Mouse (Mus musculus) lung, embryonic 16.5 days (tissue): ENCODE data around the gene Bglap2. TPM values are rescaled to one million over a fixed set of nuclear protein-coding genes. Genes with fewer than 3 reads are reported as not detected.
"Not testable (repeated sequence)": the region's sequence is repeated elsewhere in the genome, so short reads cannot be mapped to it uniquely, and the experiment has no call there.

ENCODE experiments used
- ATAC-seq: fragments of 200-750 bp; cut with Nextera tagmentation; 2 replicates; pipeline ENCODE4 v1.8.0; 2017; ENCODE audit warnings: low read depth, mild to moderate bottlenecking, moderate library complexity
- H3K27ac ChIP-seq: fragments of 300-500 bp; sonication (generic); 2 replicates; pipeline ENCODE4 v1.5.1; 2014; ENCODE audit warnings: mild to moderate bottlenecking, control low read depth, low read length
- H3K27me3 ChIP-seq: fragments of 300-500 bp; sonication (generic); 2 replicates; pipeline ENCODE4 v1.6.1; 2014; ENCODE audit warnings: low read depth, low read length, mixed read lengths; ENCODE audit not compliant: control insufficient read depth, insufficient read depth
- H3K36me3 ChIP-seq: fragments of 300-500 bp; sonication (generic); 2 replicates; pipeline ENCODE4 v1.6.1; 2014; ENCODE audit warnings: low read length; ENCODE audit not compliant: control insufficient read depth, insufficient read depth
- H3K4me1 ChIP-seq: fragments of 300-500 bp; sonication (generic); replicated peaks from 2 replicates; pipeline ENCODE4 v1.6.1; 2014; ENCODE audit warnings: low read length, mixed read lengths; ENCODE audit not compliant: control insufficient read depth, insufficient read depth
- H3K4me2 ChIP-seq: fragments of 300-500 bp; sonication (generic); 2 replicates; pipeline ENCODE4 v1.6.1; 2014; ENCODE audit warnings: low read depth, low read length, control low read depth
- H3K4me3 ChIP-seq: fragments of 300-500 bp; sonication (generic); 2 replicates; pipeline ENCODE4 v1.5.1; 2014; ENCODE audit warnings: mild to moderate bottlenecking, low read length, control low read depth
- H3K9ac ChIP-seq: fragments of 300-500 bp; sonication (generic); 2 replicates; pipeline ENCODE4 v1.6.1; 2014; ENCODE audit warnings: low read length, control low read depth
- H3K9me3 ChIP-seq: fragments of 300-500 bp; sonication (generic); 2 replicates; pipeline ENCODE4 v1.6.1; 2016; ENCODE audit warnings: low read length; ENCODE audit not compliant: control insufficient read depth
- WGBS: fragments of 180-500 bp; shearing (Covaris S2); extraction: QIAGEN DNeasy Blood & Tissue Kit; methylation state at CpG from one replicate; pipeline ENCODE4 v1.1.7; 2014; 5-methylcytosine and 5-hydroxymethylcytosine counted together
- polyA plus RNA-seq: library from polyadenylated mRNA; unstranded; fragments of >200 nt; fragmentation: Nextera tagmentation; extraction: Ambion mirVana; gene quantifications from 2 replicates; pipeline ENCODE4 v1.2.1, GENCODE M21; 2015

Bglap2 gene
- polyA plus RNA-seq, 1 experiment from 2014 or later, result 0.43 TPM

DNA sequence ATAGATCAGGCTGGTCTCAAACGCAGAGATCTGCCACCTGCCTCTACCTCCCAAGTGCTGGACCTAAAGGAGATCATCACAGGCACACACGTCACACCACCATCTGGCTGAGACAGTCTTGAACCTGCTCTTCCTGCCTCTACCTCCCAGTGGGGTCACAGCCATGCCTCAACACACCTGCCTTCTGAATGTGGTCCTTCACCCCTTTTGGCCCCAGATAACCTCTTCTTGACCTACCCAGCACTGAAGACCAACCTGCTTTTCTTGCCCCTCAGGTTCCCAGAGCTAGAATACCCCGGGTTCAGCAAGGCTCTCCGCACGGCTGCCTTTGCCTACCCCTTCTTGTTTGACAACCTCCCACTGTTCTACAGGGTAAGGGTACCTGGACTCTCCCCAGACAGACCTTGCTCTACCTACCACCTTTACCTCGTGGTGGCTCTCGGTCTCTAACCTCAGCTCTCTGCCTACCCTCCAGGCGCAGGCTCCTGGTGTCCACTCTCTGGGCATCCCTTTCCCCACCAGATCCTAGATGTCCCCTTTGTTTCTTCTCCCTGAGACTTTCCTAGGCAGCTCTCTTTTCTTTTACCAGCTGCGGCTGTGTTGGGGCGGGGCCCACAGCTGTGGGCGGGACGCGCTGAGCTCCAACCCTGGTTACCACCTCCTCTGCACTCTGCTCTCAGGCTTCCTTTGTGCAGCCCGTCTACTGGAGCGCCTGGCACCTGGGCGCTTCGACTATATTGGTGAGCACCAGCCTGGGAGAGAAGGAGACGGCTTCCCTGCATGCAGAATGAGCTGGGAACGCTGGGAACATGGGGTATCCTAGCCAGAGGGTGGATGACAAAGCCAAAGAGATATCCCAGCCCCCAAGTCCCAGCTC is 2.5 kb downstream of the Bglap2 start:
- ATAC-seq, result peak; percentile 94
- not testable (repeated sequence) for H3K27me3 ChIP-seq, H3K36me3 ChIP-seq, H3K9me3 ChIP-seq, H3K9ac ChIP-seq, H3K4me1 ChIP-seq, H3K27ac ChIP-seq
- peak overlapping the region; percentile 24; the same call in 1 of the 2 replicates for H3K4me3 ChIP-seq
- 11% methylated on average over 16 of the region's 19 CpGs for WGBS
- H3K4me2 ChIP-seq, result peak overlapping the region; percentile 46

- H3K4me2 ChIP-seq, H3K27ac ChIP-seq, H3K4me1 ChIP-seq, ATAC-seq, H3K4me3 ChIP-seq, H3K9me3 ChIP-seq, H3K27me3 ChIP-seq, H3K9ac ChIP-seq, H3K36me3 ChIP-seq: not testable (repeated sequence)
- 90% methylated on average over 9 of the region's 9 CpGs for WGBS
Observed at GRCm38 (mm10) chr3:88372643-88373042, 5.9 kb downstream of the Bglap2 start, which contains the start of gene Bglap3. Gene Bglap3, minus strand, starts transcription at chr3:88372743.

DNA sequence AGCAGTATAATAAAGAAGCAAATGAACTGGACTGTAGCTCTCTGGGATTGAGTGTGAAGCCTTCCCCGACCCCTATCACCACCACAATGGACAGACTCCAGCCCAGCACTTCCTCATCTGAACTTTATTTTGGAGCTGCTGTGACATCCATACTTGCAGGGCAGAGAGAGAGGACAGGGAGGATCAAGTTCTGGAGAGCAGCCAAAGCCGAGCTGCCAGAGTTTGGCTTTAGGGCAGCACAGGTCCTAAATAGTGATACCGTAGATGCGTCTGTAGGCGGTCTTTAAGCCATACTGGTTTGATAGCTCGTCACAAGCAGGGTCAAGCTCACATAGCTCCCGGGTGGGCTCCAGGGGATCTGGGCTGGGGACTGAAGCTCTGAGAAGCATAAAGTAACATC is 10.0 kb downstream of the Bglap2 start:
- not testable (repeated sequence) for H3K9me3 ChIP-seq, H3K27me3 ChIP-seq, H3K36me3 ChIP-seq, H3K4me3 ChIP-seq, H3K27ac ChIP-seq, H3K4me2 ChIP-seq, ATAC-seq, H3K9ac ChIP-seq
- H3K4me1 ChIP-seq, result peaks cover 13% of the 10 kb centered on the region
- 72% methylated on average over 7 of the region's 7 CpGs for WGBS

DNA sequence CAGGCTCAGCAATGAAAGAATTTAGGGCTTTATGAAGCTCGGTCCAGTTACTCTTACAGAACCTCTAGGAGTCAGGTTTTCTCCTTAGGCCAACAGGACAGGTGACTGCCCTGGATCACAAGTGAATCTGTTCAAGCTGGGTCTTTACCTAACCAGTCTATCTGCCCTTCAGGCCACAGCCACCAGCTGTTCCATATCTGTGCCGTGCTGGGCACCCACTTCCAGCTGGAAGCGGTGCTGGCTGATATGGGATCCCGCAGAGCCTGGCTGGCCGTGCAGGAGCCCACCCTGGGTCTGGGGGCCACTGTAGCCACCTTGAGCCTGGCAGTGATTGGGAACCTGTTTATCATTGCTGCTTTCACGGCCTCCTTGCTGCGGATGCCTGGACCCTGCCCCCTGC is 11.0 kb downstream of the Bglap2 start:
- 51% methylated on average over 3 of the region's 7 CpGs for WGBS
- H3K4me2 ChIP-seq, H3K27ac ChIP-seq, H3K9me3 ChIP-seq, ATAC-seq, H3K4me3 ChIP-seq, H3K27me3 ChIP-seq, H3K36me3 ChIP-seq, H3K9ac ChIP-seq: not testable (repeated sequence)
- H3K4me1 ChIP-seq, result peaks cover 13% of the 10 kb centered on the region

GRCm38 (mm10) chr3:88366830-88367428 is 11.6 kb downstream of the Bglap2 start:
- H3K4me1 ChIP-seq, result peaks cover 13% of the 10 kb centered on the region
- H3K27ac ChIP-seq, H3K9me3 ChIP-seq, H3K36me3 ChIP-seq, H3K4me3 ChIP-seq, H3K27me3 ChIP-seq, H3K9ac ChIP-seq: not testable (repeated sequence)
- WGBS, result 4% methylated on average over 16 of the region's 22 CpGs
- peak overlapping the region; percentile 38 for H3K4me2 ChIP-seq
- peak; percentile 71 for ATAC-seq

DNA sequence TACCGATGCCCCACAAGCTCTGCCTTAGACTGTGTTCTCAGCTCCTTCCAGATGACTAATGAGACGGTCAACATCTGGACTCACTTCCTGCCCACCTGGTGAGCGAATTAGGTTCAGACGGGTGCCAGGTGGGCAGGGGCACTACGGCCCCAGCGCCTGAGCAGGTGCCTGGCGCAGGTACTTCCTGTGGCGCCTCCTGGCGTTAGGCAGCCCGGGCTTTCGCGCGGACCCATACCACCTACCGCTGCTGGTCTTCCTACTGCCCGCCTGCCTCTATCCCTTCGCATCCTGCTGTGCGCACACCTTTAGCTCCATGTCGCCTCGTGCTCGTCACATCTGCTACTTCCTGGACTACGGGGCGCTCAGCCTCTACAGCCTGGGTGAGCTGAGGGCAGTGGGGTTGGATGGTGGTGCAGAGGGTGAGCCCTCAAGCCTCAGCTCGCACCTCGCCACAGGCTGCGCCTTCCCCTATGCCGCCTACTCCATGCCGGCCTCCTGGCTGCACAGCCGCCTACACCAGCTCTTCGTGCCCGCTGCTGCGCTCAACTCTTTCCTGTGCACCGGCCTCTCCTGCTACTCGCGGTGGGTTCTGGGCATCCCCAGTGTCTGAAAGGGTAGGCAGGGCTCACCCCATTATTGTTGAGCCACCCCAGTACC is 12.7 kb downstream of the Bglap2 start:
- no peaks in the 10 kb centered on the region for H3K9me3 ChIP-seq
- H3K27ac ChIP-seq, result no peak overlapping the region
- WGBS, result 40% methylated on average over 34 of the region's 34 CpGs
- peaks cover 14% of the 10 kb centered on the region for H3K36me3 ChIP-seq
- H3K9ac ChIP-seq, result no peak overlapping the region
- H3K4me1 ChIP-seq, result peaks cover 13% of the 10 kb centered on the region
- no peak overlapping the region for H3K4me2 ChIP-seq
- no peak for ATAC-seq
- no peak overlapping the region for H3K4me3 ChIP-seq
- H3K27me3 ChIP-seq, result peaks cover 8% of the 10 kb centered on the region

GRCm38 (mm10) chr3:88364337-88364736 is 14.2 kb downstream of the Bglap2 start, which contains the start of gene Paqr6:
Gene Paqr6, plus strand, starts transcription at chr3:88364584.
- H3K27ac ChIP-seq, result 0 out of 2 replicates have a peak within 1 kb of the TSS, but pooled peaks have one; percentile 37
- ATAC-seq, result peak; percentile 79
- peak within 1 kb of the TSS; percentile 58 for H3K4me2 ChIP-seq
- under 1% methylated on average over 13 of the region's 16 CpGs for WGBS
- peaks cover 13% of the 10 kb centered on the region for H3K4me1 ChIP-seq
- peak within 1 kb of the TSS; percentile 42 for H3K4me3 ChIP-seq
- peak within 1 kb of the TSS; percentile 34 for H3K9ac ChIP-seq
- peaks cover 8% of the 10 kb centered on the region for H3K27me3 ChIP-seq
- peaks cover 25% of the 10 kb centered on the region for H3K36me3 ChIP-seq
- no peaks in the 10 kb centered on the region for H3K9me3 ChIP-seq

DNA sequence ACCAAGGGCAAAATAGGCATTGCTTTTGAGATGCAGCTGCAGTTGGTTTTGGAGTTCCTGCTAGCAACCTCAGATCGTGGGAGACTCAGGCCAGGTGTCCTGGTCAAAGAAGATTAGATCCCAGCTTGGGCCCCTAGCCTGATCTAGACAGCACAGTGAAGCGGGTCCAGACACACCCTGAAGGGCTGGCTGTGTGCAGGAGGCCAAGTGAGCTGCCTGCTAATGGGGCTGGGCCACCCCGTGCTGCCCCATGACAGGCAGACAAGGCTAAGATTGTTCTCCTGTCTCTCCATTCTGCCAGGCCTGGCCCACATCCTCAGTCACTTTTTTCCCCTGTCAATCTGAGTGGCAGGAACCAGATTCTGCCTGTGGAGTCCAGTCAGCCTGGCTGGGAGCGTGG is 14.8 kb downstream of the Bglap2 start:
- peaks cover 30% of the 10 kb centered on the region for H3K36me3 ChIP-seq
- 48% methylated on average over 4 of the region's 4 CpGs for WGBS
- no peak overlapping the region for H3K4me2 ChIP-seq
- no peaks in the 10 kb centered on the region for H3K9me3 ChIP-seq
- no peak overlapping the region for H3K4me3 ChIP-seq
- 0 out of 2 replicates have a peak overlapping the region, but pooled peaks have one; percentile 37 for H3K27ac ChIP-seq
- peaks cover 8% of the 10 kb centered on the region for H3K27me3 ChIP-seq
- peak; percentile 4; the same call in 1 of the 2 replicates for ATAC-seq
- H3K4me1 ChIP-seq, result peaks cover 13% of the 10 kb centered on the region
- H3K9ac ChIP-seq, result no peak overlapping the region; the same call in 1 of the 2 replicates
